Mouse (Mus musculus) cerebellum, postnatal 36 days (tissue): Measurements from ENCODE around the gene Whrn.

Experiments
- DNase-seq, 2 experiments: peaks; one replicate each; pipeline ENCODE4 v3.0.0; 2021 to 2022; ENCODE audit warnings: mixed read lengths in 2 of 2

Whrn gene

DNA sequence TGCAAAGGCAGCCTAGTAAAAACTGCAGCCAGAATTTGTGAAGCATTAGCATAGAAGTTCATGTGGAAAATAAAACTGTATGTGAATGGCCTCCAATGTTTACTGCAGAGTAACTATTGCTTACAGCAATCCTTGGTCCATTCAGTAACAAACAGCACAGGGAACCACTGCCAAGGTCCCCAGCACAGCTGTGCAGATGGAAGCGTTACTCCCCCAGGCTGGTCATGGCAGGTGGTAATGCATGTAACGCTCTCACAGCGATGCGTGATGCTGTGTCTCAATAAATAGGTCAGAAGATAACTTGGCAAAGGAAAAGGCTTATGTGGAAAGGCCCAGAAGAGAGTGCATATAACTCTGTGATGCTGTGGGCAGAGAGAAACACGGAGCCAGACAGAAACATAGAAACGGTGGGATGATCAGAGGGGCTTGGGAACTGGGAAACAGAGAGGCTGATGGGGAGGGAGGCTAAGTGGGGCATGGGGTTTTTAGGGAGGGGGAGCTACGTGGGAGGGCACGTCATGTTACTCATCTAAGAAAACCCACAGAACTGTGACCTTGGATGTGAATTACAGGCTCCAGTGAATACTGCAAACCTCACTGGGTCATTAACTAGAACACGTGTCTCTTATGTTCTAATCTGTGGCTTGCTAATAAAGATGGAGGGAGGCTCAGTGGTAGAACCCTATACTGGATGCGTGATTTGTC, 51.3 kb downstream of the Whrn start:
- DNase-seq = no peak

DNA sequence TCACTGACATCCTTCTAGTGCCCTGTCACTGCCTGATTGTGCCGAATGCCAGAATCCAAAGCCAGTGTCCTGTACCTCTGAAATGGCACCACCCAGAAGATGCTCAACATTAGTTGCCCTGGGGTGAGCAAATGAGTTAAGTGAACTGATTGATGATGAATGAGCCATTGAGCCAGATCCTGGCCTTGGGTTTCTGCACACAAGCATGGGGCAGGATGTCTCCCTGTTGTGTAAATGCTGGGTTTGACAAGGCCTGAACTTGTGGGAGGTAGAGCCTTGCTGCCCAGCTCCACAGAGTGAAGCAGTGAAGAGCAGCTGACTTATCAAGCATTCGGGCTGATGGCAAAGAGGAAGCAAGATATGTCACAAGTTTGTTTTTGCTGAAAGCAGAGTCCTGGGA, 52.7 kb downstream of the Whrn start:
- DNase-seq = no peak

DNA sequence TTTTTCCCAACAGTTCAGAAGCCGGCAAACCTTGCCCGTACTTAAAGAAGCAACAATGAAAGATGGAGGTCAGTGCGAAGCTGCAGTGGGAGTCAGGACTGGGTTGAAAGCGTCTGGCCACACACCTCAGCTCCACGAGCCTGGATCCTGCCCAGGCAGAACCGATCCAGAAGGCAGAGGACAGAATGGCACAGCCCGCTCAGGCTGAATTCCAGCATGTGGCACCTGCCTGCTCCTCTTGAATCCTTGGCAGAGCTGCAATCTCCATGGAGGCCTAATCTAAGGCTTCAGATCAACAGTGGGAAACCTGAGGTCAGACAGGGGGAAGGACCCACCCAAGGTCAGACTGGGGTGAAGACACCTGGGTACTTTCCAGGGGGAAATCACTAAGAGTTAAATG, 54.2 kb downstream of the Whrn start:
- DNase-seq = peak; percentile 55 to 64

DNA sequence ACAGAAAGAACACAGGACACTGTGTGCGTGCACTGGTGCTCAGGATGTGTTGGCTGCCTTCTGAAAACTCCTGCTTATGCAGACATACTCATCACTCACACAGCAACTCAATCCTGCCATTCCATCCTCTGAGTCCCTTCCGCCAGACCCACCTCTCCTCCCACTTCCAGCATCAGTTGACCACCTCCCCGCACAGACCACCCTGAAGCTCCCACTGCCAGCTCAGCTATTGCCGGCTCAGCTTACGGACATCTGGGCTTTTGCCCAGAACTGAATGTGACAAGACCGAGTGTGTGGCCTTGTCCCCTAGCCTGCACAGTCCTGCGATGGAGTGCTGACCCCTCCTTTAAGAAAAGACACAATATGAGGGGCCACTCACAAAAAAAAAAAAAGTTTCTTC, 55.5 kb downstream of the Whrn start:
- no peak for DNase-seq

DNA sequence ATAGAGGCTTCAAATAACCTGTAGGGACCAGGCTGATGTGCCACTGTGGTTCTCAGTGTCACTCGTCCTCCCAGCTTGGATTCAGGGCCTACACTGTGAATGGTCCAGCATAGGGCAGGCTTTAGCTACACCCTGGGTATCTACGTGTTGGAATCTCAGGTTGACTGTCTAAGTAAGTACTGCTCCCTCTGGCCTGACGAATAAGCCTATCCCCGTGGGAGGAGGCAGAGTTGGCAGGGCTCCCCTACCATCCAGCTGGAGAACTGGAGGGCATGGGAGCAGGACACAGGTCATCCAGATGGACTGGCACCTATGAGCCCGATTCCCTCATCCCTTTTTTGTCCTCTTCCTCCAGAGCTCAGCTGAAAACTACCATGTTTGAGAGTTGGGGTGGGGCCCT, 57.8 kb downstream of the Whrn start:
- no peak for DNase-seq

DNA sequence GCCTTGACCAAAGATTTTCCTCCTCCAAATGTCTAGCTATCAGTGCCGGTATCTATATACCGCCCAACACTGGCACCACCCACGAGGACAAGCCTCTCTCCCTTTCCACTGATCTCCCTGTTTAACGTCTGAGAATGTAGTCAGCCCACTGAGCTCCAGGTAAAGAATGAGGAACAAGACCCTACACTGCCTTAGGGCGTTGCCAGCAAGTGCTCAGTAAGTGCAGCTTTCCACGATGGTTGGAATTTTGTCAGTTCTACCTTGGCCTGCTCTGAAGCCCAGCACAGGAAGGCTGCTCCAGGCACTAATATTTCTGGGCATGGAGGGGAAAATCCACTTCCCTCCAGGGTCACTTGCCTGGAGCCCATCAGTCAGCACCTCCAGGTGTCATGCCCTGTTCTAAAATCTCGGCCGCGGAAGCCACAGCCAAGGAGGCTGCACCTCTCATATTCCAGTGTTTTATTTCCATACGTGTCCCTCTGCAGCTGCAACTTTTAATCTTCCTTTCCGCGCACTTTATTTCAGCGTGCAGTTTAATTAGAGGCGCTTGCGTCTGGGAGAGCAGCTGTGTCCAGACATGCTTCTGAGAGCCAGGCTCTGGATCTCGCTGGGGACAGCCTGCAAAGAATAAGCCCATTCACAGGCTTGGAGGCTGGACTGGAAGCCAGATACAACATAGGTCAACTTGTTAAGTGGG, 58.5 kb downstream of the Whrn start:
- no peak for DNase-seq

DNA sequence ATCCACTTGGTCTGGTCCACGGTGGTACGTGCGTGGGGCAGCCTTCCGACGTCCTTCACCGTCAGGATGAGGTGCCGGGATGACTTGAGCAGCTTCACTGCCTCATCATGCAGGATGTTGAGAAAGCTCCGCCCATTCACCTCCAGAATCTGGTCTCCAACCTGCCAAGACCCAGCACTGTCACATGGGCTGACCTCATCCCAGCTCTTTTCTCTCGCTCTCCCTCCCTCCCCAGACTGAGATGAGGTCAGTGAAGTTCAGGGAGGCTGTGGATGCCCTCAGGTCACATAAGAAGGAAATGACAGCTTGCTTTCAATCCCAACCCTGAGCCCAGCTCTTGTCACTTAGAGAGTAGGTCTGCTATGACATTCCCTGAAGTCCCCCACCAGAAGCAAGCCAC, 60.4 kb downstream of the Whrn start:
- DNase-seq = no peak

DNA sequence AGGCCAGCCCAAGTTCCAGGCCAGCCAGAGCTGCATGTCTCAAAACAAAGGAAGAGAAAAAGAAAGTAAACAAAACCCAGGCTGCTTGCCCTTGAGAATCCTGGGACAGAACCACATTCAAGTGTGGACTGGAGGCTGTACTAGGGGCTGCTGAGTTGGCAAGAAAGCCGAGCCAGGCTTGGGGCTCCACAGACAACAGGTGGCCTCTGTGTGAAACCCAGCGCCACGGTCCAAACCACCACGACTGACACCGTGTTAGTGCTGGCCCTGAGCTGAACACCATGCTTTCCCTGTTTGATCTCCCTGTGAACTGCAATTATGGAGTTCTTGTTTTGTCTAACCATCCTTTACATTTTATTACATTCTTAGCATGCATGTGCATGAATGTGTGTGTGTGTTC, 64.7 kb downstream of the Whrn start:
- no peak for DNase-seq

DNA sequence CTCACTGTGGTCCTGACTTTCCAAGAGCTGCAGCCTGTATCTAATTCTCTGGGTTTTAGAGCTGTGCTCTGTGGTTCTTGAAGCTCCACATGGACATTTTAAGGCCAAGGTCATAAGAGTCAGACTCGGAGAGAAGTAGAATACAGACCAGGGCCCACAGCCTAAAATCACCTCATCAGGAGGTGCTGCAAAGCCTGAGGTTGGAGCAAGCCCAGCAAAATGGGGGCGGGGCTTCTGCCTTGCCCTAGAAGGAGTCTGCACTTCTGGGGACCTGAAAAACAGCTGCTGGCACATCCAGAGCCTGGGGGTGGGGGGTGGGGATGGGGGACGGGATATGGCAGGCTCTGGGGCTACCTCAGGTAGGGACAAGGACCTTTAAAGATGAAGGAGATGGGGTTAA, 65.4 kb downstream of the Whrn start:
- DNase-seq = no peak

DNA sequence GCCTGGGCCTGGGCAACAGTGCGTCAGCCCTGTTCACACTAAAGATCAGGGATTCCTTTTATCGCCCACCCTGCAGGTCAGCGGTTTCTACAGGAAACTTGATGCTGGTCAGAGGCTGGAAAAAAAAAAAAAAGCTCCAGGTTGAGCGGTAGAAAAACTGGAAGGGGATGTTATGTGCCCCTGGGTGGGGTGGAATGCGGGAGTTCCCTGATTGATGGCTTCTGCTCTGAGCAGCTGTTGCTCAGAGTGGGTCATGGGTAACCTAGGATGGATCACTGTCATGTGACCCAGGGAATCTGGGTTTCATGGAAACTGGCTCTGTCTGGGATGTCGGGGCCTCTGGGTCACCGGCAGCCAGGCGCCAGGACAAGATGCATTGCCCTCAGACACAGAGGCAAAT, 69.5 kb downstream of the Whrn start:
- DNase-seq = no peak

DNA sequence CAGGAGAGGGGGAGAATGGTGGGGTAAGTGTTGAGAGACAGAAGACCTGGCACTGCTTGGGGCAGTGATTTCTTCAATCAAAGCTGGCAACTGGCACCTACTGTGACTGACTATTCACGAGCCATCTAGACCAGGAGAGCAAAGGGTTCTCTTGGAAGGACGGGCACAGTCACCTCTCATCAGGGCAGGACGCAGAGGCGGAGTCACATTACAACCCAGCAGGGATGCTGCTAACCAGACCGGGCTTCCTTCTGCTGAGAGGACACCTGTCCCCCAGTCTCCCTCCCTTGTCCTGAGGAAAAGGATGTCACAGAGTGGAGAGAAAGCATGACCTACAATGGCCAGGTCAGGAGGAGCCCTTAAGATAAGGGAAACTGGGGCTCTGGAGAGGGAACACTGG, 72.0 kb downstream of the Whrn start:
- no peak for DNase-seq

DNA sequence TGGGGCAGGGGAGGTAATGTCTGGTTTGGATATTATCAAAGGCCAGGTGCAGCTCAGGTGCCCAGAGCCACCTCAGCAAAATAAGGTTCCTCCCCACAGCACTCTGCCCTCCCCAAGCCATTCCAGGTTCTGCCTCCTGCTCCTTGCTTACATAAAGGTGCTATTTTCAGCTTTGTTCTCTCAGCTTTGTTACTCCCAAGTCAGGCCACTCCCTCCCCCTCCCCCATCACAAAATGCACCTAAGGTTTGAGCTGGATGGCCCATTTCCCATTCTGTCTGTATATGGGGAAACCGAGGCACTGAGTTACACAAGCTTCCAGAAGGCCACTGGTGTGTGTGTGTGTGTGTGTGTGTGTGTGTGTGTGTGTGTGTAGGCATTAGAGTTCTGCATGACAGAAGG, 72.6 kb downstream of the Whrn start:
- no peak for DNase-seq

DNA sequence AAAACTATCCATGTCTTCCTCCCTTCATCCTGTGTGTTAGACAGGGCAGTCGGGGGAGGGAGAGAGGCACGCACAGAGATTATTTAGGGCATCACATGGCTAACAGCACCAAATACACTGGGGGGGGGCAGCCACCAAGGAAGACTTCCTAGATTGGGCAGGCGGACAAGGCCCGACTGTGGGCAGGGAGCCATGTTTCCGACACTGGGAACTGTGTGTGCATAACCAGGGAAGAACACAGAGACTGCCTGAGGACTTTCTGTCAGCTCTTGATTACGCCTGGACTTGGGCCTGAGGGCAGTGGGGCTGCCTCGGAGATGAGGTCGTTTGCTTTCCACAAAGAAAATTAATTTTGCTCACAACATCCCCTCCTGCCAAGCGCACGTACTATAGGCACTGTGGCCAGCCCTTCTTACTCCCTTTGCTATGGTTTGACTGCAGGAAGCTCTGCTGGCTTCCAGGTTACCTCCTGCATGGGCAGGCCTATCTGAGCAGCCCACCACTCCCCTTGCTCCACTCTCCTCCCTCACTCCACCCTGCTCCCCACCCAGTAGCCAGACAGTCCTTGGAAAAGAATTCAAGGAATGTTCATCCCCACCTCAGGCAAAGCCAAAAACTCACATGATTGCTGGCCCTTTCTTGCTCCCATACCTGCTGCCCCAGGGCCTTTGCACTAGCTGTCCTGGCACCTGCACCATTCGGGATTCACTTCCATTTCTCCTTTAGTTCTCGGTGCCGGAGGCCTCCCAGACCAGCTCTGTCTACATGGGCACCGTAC, 75.5 kb downstream of the Whrn start:
- peak; percentile 27 to 29 for DNase-seq

DNA sequence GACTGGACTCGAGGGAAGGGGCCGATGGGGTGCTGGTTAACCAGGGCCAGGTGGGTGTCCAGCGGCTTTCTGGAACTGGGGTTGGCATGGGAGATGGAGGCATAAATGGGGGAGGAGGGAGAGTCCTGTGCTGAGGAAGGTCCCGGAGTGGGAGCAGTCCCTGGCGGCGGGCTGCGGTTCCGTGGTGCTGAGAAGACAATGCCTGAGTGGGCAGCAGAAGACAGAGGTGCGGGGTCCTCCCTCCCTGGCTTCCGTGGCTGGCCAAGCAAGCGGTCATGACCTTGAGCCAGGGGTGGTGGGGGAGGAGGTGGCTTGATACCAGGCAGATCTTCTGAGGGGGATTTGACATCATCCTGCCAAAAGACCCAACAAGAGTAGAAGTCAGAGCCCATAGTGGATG, 77.5 kb downstream of the Whrn start:
- no peak for DNase-seq

DNA sequence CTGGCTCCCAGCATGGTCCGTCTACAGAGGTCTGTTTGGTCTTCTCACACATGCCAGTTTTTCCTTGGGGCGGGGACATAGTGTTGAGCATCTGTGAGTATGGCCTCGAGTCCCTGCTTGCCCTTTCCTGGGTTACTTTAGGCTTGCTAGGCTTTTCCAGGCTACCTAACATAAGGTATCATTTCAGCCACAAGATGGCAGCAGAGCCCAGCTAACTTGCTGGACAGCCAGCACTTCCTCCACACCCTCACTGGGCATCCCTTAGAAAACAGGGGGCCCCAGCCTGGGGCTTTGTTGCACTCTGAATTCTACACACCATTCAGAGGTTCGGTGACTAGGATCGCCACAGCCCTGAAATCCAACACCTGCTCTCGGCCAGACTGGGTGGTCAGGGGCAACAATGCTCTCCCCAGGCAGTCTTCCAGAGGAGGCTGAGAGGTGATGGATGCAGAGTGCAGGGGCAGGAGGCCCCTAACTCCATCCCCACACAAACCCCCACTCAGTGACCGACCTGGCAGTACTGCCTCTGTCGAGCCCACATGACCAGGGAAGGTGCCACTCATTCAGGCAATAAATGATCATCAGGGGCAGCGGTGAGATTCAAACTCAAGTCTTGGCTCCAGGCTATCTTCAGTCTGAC, 78.4 kb downstream of the Whrn start:
- peak; percentile 78 to 85 for DNase-seq

DNA sequence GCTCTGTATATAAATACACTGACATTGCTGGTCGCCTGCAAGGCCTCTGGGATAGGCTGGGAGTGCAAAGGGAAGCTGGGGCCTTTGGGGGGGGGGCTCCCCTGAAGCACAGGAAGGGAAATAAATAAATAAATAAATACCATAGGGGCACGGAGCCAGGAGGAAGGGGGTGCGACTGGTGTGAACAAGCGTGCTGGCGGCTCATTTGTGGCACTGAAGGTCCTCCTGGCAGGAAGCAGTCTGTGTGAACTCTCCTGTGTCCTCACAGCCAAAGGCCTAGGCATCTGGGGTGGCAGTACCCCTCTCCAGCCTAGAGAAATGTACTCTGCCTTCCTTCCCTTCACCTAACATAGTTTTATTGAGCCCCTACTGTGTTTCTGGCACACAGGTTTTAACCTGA, 80.8 kb downstream of the Whrn start:
- no peak for DNase-seq

DNA sequence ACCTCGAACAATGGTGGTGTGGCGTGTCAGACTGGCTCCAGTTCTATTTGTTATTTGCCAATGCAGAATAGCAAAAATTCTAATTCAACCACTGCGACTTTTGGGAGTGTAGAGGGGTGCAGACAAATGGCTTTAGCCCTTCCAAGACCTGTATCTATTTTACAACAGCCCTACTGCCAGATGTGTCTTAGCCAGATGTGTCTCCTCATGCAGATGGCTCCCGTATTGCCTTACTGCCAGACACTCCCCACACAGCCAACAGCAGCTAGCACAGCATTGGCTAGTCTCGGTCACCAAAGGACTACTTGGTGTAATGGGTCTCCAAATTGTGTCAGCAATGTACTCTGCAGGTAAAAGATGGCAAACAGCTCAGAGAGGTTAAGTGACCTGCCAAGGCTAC, 84.6 kb downstream of the Whrn start:
- DNase-seq = no peak

DNA sequence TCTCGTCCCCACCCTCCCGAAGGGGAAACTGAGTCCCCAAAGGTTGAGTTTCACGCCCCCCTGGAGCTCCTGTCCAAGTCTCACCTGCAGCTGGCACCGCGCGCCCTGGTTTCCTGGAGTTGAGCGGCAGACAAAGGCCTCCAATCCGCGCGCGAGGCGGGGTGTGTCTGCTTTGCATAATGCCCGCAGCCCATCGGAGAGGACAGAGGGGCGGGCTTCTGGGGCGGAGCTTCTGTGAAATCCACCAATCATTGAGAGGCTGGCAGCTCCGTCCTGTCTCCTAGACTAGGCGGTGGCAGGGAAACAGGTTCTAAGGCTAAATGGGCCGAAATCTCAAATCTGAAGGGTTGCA, 85.2 kb downstream of the Whrn start:
- peak; percentile 65 to 71 for DNase-seq

DNA sequence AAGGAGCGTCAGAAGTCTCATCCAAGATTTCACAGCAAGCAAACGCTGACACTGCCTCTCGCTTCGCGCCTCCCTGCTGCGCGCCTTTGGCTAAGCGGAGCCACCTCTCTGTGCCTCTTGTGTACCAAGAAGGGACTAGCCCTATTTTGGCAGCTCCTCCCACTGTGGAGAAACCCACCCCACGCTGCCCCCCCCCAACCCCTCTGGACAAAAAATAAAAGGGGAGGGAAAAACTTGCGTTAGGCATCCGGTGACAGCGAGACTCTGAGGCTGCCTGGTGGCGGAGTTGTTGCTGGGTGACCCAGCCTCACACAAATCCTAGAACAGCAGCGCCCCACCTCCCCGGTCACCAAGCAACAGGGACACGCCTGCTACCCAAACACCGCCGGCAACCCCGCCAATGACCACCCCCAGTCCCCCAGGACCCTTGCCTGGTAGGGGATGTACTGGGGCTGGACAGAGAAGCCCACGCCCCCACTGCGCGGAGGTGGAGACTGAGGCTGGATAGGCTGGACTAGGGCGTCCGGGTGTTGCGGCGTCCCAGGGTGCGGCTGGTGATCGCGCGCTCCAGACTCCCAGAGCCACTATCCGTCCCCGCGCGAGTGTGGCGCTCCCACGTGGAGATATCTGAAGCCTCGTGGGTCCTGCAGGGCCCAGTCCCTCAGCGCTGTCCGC, 85.7 kb downstream of the Whrn start:
- DNase-seq = peak; percentile 24

DNA sequence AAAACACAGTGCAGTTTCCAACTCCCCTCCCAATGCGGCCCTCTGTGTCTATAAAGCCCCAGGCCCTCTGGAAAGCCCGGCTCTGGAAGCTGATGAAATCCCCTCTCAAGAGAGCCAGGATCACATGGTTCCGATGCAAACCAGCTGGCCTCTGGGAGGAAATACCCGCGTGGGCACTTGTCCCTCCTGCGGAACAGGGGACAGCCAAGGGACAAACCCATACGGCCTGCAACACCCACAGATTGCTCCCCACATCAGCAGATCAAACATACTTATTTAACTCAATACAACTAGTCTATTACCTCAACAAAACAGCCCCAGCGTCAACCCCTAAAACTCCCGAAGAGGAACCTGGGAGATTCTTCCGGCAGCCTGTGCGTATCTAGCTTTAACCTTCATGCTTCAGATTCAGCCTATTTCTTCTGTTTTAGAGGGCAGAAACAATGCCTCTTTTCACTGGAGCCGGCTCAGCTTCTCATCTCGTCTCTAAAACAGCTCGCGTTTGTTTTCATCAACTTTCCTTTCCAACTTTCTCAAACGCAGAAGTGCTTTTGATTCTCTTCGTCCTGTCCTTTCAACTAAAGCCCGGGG, 86.4 kb downstream of the Whrn start:
- no peak for DNase-seq

DNA sequence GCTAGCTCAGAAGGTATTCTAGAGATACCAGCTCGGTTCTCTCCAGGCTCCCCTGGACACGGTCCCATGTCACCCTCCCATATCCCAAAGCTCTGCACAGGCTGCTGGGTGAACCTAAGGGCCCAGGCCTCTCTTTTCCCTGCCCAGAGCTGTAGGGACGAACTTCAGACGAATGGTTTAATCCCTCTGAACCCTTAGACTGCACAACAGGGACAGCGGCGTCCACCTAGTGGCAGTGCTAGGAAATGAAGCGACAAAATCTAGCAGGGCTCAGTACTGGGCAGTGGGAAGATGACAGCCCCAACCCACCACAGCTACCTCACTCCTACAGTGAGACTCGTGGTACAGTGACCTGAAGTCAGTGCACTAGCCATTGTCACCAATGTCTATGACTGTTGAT, 87.1 kb downstream of the Whrn start:
- peak; percentile 26 to 35 for DNase-seq

DNA sequence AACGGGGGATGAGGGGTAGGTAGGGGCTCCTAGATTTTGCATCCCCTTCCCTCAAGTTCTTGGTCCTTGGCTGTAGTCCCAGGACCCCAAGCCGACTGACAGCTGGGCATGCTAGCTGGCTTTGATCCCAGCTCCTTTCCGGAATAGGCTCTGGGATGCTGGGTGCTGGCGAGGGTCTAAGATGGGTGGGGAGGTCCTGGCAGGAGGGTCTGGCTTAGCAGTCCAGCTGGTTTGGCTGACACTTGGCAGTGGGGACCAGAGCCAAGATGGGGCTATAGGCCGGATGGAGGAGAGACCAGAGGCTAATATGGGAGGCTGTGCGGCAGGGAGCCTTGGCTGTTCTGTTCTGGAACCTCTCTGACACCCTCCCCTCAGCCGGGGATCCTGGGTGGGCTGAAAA, 87.5 kb downstream of the Whrn start:
- DNase-seq = no peak

DNA sequence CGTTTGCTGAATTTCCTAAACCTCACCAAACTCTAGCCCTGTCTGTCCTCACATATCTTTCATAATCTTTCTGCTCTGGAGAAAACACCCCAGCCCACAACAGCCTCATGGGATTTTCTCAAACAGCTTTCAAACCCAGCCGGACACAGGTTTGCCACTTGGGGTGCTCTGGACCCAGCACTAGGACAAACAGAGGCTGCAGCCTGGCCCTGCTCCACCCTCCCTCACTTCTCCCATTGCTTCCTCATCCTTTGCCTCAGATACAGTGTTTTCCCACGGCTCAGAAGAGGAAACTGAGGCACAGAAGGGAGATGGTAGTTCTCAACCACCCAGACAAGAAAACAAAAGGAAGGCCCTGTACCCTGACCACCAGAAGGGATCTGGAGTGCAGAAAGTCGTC, 90.1 kb downstream of the Whrn start:
- no peak for DNase-seq
